Mouse (Mus musculus): Measurements from ENCODE around the gene Ankrd33. TPM values are rescaled to one million over a fixed set of nuclear protein-coding genes. Genes with fewer than 3 reads are reported as not detected.

The Ankrd33 gene
- not detected for total RNA-seq (2021)
- long read RNA-seq, experiment 1: 0 reads
- long read RNA-seq, experiment 2: 0 reads

DNA sequence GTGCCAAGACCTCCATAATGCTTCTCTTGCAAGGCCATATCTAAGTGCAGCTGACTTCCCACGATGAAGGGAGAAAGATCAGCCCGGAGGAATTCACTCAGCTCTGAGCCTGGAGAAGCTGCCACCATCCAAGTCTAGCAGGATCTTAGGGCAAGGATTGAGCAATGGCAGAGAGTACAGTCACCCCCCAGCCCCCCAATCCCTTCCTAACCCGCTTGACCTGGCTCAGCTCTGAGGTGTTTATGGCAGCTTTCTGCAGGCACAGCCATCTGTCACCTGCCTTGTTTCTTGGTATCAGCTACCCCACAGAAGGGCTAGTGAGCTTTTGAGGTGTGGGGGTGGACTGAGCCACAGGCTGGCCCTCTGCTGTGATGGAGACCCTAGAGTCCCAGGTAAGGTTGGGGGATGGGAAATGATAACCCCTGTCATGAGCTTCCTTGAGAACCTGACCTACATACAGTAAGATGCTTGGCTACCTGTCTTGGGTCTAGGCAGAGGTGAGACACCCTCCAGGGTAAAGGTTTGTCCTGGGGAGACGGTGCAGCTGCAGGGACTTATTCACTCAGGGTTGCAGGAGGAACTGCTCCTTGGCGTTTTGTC, at the start of gene Ankrd33:
Gene Ankrd33, plus strand, starts transcription at position 245 of the 600 bp plus-strand sequence.
- H3K27ac ChIP-seq: no peak within 1 kb of the TSS
- H3K4me3 ChIP-seq: no peak within 1 kb of the TSS
- no peak for TF ChIP-seq CTCF (IDR thresholded peaks at IDR 0.05)
- no peak for DNase-seq (ENCODE audit: extremely low spot score in 1 of 2, low spot score in 2 of 2)
- intact Hi-C loops (cut with DNase I): loop anchor here (5.0 kb wide), 1 partner anchor 82 kb away; no protein-coding TSS in a partner anchor

DNA sequence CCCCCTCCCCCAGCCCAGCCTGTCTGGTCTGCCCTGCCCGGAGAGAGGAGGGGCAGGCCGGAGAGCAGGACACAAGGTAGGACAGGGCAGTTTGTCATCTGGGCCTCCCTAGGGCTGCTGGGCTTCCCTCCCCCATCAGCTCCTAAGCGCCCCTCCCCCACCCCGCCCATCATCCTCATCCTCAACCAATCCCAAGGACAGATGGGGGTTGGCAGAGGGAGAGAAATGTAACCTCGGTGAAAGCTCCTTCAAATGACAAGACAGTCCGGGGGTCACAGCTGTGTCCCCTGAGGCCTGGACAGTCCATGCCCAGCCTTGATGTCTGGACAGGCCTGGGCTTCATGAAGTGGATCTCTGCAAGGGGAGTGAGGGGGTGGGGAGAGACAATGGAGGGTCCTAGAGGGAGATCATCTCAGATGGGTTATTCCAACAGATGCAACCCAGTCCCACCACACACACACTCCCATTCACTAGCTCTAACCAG, 49.1 kb upstream of the Ankrd33 start:
- Histone ChIP-seq H3K27ac (no peak overlapping the region), H3K4me3 (no peak overlapping the region)
- TF ChIP-seq CTCF (IDR thresholded peaks at IDR 0.05): no peak
- intact Hi-C loops (cut with DNase I): no loop called here
- DNase-seq (ENCODE audit: extremely low spot score in 1 of 2, low spot score in 2 of 2): no peak

- Histone ChIP-seq H3K4me3 (no peak overlapping the region), H3K27ac (no peak overlapping the region)
- TF ChIP-seq CTCF (IDR thresholded peaks at IDR 0.05): no peak
- no peak for DNase-seq (ENCODE audit: extremely low spot score in 1 of 2, low spot score in 2 of 2)
- intact Hi-C loops (cut with DNase I): no loop called here
These were observed 48.4 kb upstream of the Ankrd33 start for GRCm38 (mm10) chr15:101066920-101067696.

DNA sequence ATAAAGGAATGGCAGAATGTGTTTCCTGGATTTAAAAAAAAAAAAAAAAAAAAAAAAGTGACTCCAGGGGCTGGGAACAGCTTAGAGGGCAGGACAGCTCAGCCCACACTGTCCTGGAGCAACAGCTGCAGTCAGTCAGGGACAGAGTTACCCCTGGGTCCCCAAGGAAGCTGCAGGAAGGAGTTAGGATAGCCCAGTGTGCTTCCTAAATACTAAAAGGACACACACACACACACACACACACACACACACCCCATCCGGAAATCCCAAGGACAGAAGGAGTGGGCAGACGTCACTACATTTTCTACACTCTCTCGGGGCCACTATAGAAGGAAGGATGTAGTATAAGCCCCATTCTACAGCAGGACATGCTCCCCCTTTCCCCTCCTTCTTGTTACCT, 47.5 kb upstream of the Ankrd33 start:
- no peak overlapping the region for H3K4me3 ChIP-seq
- TF ChIP-seq CTCF (IDR thresholded peaks at IDR 0.05): no peak
- intact Hi-C loops (cut with DNase I): no loop called here
- H3K27ac ChIP-seq: no peak overlapping the region
- no peak for DNase-seq (ENCODE audit: extremely low spot score in 1 of 2, low spot score in 2 of 2)

- intact Hi-C loops (cut with DNase I): no loop called here
- Histone ChIP-seq H3K27ac (no peak overlapping the region), H3K4me3 (no peak overlapping the region)
- DNase-seq (ENCODE audit: extremely low spot score in 1 of 2, low spot score in 2 of 2): no peak
- no peak for TF ChIP-seq CTCF (IDR thresholded peaks at IDR 0.05)
These were observed 46.9 kb upstream of the Ankrd33 start for GRCm38 (mm10) chr15:101068671-101069070.

GRCm38 (mm10) chr15:101069641-101070190, 45.8 kb upstream of the Ankrd33 start:
- no peak for DNase-seq (ENCODE audit: extremely low spot score in 1 of 2, low spot score in 2 of 2)
- intact Hi-C loops (cut with DNase I): no loop called here
- H3K27ac ChIP-seq: no peak overlapping the region
- H3K4me3 ChIP-seq: no peak overlapping the region
- TF ChIP-seq CTCF (IDR thresholded peaks at IDR 0.05): no peak

DNA sequence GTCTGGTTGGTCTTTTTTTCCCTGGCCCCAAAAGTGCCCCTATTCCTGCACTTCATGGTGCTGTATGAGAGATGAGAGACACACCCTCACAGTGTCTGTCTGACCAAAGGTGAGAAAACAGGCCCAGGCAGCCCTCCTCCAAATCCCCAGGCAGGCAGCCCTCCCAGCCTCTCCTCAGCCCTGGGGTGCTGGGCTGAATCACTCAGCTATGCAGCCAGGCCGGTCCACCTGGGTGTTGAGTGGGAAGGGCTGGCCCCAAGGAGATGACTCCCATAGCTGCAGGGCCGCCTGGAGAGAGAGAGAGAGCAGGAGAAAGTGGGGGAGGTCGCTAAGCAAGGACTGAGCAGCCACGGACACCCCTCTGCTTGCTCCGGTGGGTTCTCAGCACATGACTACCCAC, 44.8 kb upstream of the Ankrd33 start:
- TF ChIP-seq CTCF (IDR thresholded peaks at IDR 0.05): no peak
- intact Hi-C loops (cut with DNase I): no loop called here
- no peak overlapping the region for H3K27ac ChIP-seq
- H3K4me3 ChIP-seq: no peak overlapping the region
- no peak for DNase-seq (ENCODE audit: extremely low spot score in 1 of 2, low spot score in 2 of 2)

- TF ChIP-seq CTCF (IDR thresholded peaks at IDR 0.05): no peak
- intact Hi-C loops (cut with DNase I): no loop called here
- no peak for DNase-seq (ENCODE audit: extremely low spot score in 1 of 2, low spot score in 2 of 2)
- Histone ChIP-seq H3K4me3 (no peak overlapping the region), H3K27ac (no peak overlapping the region)
These were observed 42.8 kb upstream of the Ankrd33 start for GRCm38 (mm10) chr15:101072736-101073135.

DNA sequence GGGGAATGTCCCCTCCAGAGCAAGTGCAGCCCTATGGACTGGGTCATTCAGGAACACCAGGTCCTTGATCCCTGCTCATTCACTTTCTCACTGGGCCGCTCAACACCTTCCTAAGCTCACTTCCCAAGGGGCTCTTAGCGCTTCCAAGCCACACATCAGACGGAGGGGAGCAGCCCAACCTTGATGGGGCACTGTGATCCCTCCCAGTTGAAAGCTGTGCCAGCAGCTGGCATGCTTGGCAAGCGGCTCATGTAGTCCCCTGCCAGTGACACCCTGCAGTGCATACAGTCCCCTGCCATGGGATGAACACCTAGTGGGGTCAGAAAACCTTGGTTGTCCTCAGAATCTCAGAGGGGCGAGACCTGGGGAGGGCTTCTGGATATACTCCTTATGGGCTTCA, 41.5 kb upstream of the Ankrd33 start:
- intact Hi-C loops (cut with DNase I): no loop called here
- no peak overlapping the region for H3K4me3 ChIP-seq
- no peak for TF ChIP-seq CTCF (IDR thresholded peaks at IDR 0.05)

GRCm38 (mm10) chr15:101075150-101075549, 40.4 kb upstream of the Ankrd33 start:
- Histone ChIP-seq H3K27ac (no peak overlapping the region), H3K4me3 (no peak overlapping the region)
- DNase-seq (ENCODE audit: extremely low spot score in 1 of 2, low spot score in 2 of 2): no peak
- intact Hi-C loops (cut with DNase I): no loop called here
- TF ChIP-seq CTCF (IDR thresholded peaks at IDR 0.05): no peak

More for the DNA sequence above, 41.5 kb upstream of the Ankrd33 start:
- DNase-seq (ENCODE audit: extremely low spot score in 1 of 2, low spot score in 2 of 2): no peak
- no peak overlapping the region for H3K27ac ChIP-seq

DNA sequence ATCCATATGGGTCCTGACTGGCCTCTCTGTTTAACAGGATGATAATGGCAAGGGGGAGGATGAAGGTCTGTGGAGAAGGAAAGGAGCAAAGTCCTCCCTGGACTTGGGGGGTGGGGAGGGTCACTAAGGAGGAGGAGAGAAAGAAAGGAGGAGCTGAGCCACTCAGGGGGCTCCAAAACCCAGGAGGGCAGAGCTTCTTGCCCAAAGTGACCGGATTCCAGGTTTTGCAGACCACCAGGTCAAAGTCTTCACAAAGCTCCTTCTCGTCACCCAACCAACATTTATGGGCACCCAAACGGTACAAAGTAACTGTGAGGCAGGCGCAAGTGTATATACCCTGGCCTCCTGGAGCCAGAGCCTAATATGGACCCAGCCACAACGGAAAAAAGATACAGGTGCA, 39.9 kb upstream of the Ankrd33 start:
- Histone ChIP-seq H3K4me3 (no peak overlapping the region), H3K27ac (no peak overlapping the region)

More for the DNA sequence above, 39.9 kb upstream of the Ankrd33 start:
- intact Hi-C loops (cut with DNase I): no loop called here
- no peak for TF ChIP-seq CTCF (IDR thresholded peaks at IDR 0.05)
- no peak for DNase-seq (ENCODE audit: extremely low spot score in 1 of 2, low spot score in 2 of 2)
